Mouse (Mus musculus): ENCODE data around the gene Itpripl1. TPM values are rescaled to one million over a fixed set of nuclear protein-coding genes. Genes with fewer than 3 reads are reported as not detected.

Itpripl1 gene
- 10 to 100 TPM; 18.9 to 24.8 TPM for total RNA-seq (2023)

DNA sequence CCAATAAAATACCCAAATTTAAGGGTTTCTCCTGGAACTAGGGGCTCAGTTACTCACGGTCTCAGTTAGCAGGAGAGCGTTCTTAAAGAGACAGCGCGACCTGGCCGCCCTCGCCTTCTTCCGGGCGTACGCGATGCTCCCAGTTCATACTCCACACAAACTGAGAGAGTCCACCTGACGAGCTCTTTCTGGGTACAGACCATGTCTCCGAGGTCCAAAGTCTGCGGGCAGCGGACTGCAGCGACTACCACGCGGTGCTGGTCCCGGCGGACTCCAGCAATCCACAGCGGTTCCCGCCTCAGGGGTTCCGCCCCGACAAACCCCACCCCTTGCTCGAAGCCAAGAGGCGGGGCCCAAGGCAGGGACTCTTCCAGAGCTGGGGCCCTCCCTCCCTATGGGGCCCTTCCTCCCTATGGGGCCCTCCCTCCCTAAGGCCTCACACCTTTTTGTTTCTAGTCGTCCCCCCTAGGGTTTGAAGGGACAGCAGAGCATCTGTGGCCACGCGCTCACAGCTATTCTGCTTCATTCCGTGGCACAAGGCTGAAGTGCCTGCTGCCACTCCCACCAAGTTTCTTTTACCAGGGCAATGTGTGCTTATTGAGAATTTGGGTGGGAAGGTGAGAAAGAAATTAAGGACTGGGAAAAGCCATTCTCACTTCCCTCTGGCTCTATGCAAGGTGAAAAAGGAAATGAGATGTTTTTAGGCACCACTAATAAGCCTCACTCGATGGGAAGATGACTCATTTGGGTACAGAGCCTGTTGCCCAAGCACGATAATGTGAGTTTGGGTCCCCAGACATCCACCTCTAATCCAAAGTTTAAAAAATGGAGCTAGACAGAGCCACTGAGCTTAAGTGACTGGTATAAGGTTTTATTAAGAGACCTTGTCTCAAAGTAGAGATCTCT, at the start of gene Itpripl1:
Gene Itpripl1 (minus strand): TSS at position 285 of the 906 bp plus-strand sequence.

DNA sequence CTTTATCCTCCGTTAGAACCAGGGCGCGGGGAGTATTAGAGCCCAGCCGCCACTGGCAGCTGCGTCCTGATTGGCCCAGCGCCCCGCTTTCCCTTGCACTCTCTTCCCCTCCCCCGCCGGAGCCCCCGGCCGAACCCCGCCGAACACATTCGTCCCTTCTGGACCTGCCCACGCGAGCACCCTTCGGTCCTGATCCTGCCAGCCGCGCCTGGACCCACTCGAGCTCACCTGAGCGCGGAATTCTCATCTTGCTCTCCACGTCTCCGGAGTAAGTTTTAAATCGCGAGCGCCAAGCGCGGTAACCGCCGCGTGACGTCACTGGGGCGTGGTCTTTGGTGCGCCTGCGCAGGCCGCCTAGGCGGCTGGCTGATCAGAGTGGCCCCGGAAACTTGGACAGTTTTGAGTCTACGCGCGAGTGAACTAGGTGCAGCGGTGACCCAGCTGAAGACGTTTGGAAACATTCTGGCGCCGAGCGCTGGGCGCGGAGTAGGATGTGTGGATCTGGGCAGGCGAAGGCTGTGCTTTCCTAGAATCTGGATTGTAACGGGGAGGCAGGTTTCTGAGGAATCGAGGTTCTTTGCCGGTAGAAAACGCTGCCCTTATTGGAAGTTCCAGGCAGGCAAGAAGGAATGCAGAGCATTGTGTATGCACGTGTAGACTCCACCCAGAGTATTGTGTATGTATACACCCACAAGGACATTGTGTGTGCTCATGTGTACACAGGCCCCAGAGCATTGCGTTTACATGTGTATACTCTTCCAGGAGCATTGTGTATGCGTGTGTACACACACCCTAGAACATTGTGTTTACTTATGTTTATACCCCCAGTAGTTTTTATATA, 9.4 kb downstream of the Itpripl1 start, which contains the start of gene Ncaph:
Gene Ncaph (minus strand): TSS at position 334 of the 841 bp plus-strand sequence.

Other genes starting within 250 kb of the Itpripl1 start
- gene Sppl2a, start 210.2 kb downstream of the Itpripl1 start, total RNA-seq (2023) = 10 to 100 TPM; 54.6 to 56.6 TPM
- gene Ap4e1, start 134.7 kb downstream of the Itpripl1 start, total RNA-seq (2023) = 10 to 100 TPM; 26.5 to 28.4 TPM
- gene Blvra, start 72.8 kb downstream of the Itpripl1 start, total RNA-seq (2023) = 10 to 100 TPM; 15.3 to 20.0 TPM
- 1 to 10 TPM; 7.6 to 8.0 TPM for gene Ncaph, start 9.5 kb downstream of the Itpripl1 start, total RNA-seq (2023)
- 1 to 10 TPM; 3.3 TPM for gene 1810024B03Rik, start 64.8 kb upstream of the Itpripl1 start, total RNA-seq (2023)
- gene Snrnp200, start 64.9 kb upstream of the Itpripl1 start, total RNA-seq (2023) = 100 to 1,000 TPM; 166 to 186 TPM
- gene Ciao1, start 104.4 kb upstream of the Itpripl1 start, total RNA-seq (2023) = 10 to 100 TPM; 39.9 to 43.2 TPM
- gene Tmem127, start 104.5 kb upstream of the Itpripl1 start, total RNA-seq (2023) = 10 to 100 TPM; 54.5 to 58.7 TPM
- gene Stard7, start 126.8 kb upstream of the Itpripl1 start, total RNA-seq (2023) = 10 to 100 TPM; 66.4 to 69.3 TPM
- gene Dusp2, start 192.7 kb upstream of the Itpripl1 start, total RNA-seq (2023) = 100 to 1,000 TPM; 260 to 275 TPM
- gene Astl, start 195.2 kb upstream of the Itpripl1 start, total RNA-seq (2023) = not detected
- not detected for gene Adra2b, start 219.8 kb upstream of the Itpripl1 start, total RNA-seq (2023)